Comparison of ENCODE assay signal across 9 mouse cellular contexts in genomic region chr2:47424910-47425309, GRCm38 (mm10).
A peak's percentile ranks its signal among the peaks of the same experiment; 100 is the strongest.
DNase-seq lines count a peak whose midpoint lies in the region; ATAC-seq and TF ChIP-seq lines count a peak whose summit lies in the region.
"Had no signal": no experiment of that assay in that cellular context is flagged by ENCODE, and none has a peak within 500 bp of the region (broad histone marks: within the 10 kb centered on the region; RNA-seq: fewer than 3 reads in every experiment).

No protein-coding gene starts in this region.

- peak; percentile 66 for TF ChIP-seq CTCF in hindbrain, postnatal 0 days (IDR thresholded peaks at IDR 0.05; ENCODE audit: low read depth)

- H3K36me3 ChIP-seq in ES-E14 (ENCODE audit: control insufficient read depth, insufficient read depth, low read length, poor library complexity, severe bottlenecking) = no peaks in the 10 kb centered on the region
- no peaks in the 10 kb centered on the region for H3K36me3 ChIP-seq in hindbrain, postnatal 0 days (ENCODE audit: insufficient read depth, low read length)
- no peaks in the 10 kb centered on the region for H3K36me3 ChIP-seq in kidney, embryonic 16.5 days (ENCODE audit: insufficient read depth, low read length)
- H3K36me3 ChIP-seq: heart, embryonic 15.5 days had no signal

- in situ Hi-C loops in ES-E14 (cut with MboI; ENCODE audit: low sequenced_read_pairs in 2 of 2, unreplicated experiment in 2 of 2) = no loop called here

- DNase-seq in layer of hippocampus, postnatal 10 days (ENCODE audit: low spot score in 2 of 2) = peak; percentile 3 to 14
- no peak for DNase-seq in layer of hippocampus, postnatal 25 days (ENCODE audit: extremely low spot score in 1 of 2, low spot score in 1 of 2)
- DNase-seq in ES-E14 (ENCODE audit: low read depth, low spot score) = no peak
- peak; percentile 6 for DNase-seq in R1 (ENCODE audit: low read depth, low spot score)
- peak; percentile 74 for DNase-seq in hindbrain, postnatal 0 days (ENCODE audit: low spot score)
- no peak for DNase-seq in urinary bladder, postnatal 10 days (ENCODE audit: low spot score)
- DNase-seq: thymus, postnatal 25 days had no signal

- H3K9me3 ChIP-seq in ES-E14 (ENCODE audit: control insufficient read depth, insufficient read depth, low read depth, low read length) = no peaks in the 10 kb centered on the region
- no peaks in the 10 kb centered on the region for H3K9me3 ChIP-seq in hindbrain, postnatal 0 days (ENCODE audit: low read length)
- no peaks in the 10 kb centered on the region for H3K9me3 ChIP-seq in kidney, embryonic 16.5 days (ENCODE audit: low read length)
- H3K9me3 ChIP-seq: heart, embryonic 15.5 days had no signal

- H3K4me3 ChIP-seq in ES-E14 (ENCODE audit: insufficient read depth in 1 of 2, low read depth in 1 of 2, low read length in 2 of 2, poor library complexity in 1 of 2, severe bottlenecking in 1 of 2) = no peak overlapping the region
- no peak overlapping the region for H3K4me3 ChIP-seq in hindbrain, postnatal 0 days (ENCODE audit: low read length)
- H3K4me3 ChIP-seq in kidney, embryonic 16.5 days (ENCODE audit: low read length) = no peak overlapping the region
- H3K4me3 ChIP-seq: heart, embryonic 15.5 days had no signal

- H3K4me2 ChIP-seq in hindbrain, postnatal 0 days (ENCODE audit: low read depth, low read length) = peak overlapping the region; percentile 49
- no peak overlapping the region for H3K4me2 ChIP-seq in kidney, embryonic 16.5 days (replicated peaks; ENCODE audit: low read depth, low read length)
- H3K4me2 ChIP-seq: heart, embryonic 15.5 days had no signal

- no peak overlapping the region for H3K9ac ChIP-seq in ES-E14 (ENCODE audit: insufficient read depth, low read depth, low read length, poor library complexity, severe bottlenecking)
- no peak overlapping the region for H3K9ac ChIP-seq in hindbrain, postnatal 0 days (replicated peaks; ENCODE audit: low read length)
- no peak overlapping the region for H3K9ac ChIP-seq in kidney, embryonic 16.5 days (replicated peaks; ENCODE audit: low read length)
- H3K9ac ChIP-seq: heart, embryonic 15.5 days had no signal

- H3K4me1 ChIP-seq in ES-E14 (ENCODE audit: control insufficient read depth in 2 of 2, insufficient read depth in 2 of 2, low read length in 2 of 2, poor library complexity in 1 of 2) = no peaks in the 10 kb centered on the region
- H3K4me1 ChIP-seq in hindbrain, postnatal 0 days (ENCODE audit: insufficient read depth, low read length) = no peaks in the 10 kb centered on the region
- H3K4me1 ChIP-seq in kidney, embryonic 16.5 days (ENCODE audit: insufficient read depth, low read length) = no peaks in the 10 kb centered on the region
- H3K4me1 ChIP-seq: heart, embryonic 15.5 days had no signal

- 19% methylated on average over 6 of the region's 6 CpGs for WGBS in hindbrain, postnatal 0 days
- 20% methylated on average over 6 of the region's 6 CpGs for whole genome bisulfite sequencing in kidney, embryonic 16.5 days

- H3K27me3 ChIP-seq in hindbrain, postnatal 0 days (ENCODE audit: insufficient read depth, low read length) = no peaks in the 10 kb centered on the region
- H3K27me3 ChIP-seq in kidney, embryonic 16.5 days (ENCODE audit: insufficient read depth, low read length) = no peaks in the 10 kb centered on the region
- H3K27me3 ChIP-seq: heart, embryonic 15.5 days had no signal

- no peak overlapping the region for H3K27ac ChIP-seq in ES-E14 (ENCODE audit: insufficient read depth, low read depth, low read length, poor library complexity, severe bottlenecking)
- H3K27ac ChIP-seq in hindbrain, postnatal 0 days = no peak overlapping the region
- H3K27ac ChIP-seq in kidney, embryonic 16.5 days (ENCODE audit: low read length) = no peak overlapping the region
- H3K27ac ChIP-seq: heart, embryonic 15.5 days had no signal

- no peak for ATAC-seq in hindbrain, postnatal 0 days
- ATAC-seq in kidney, embryonic 16.5 days (ENCODE audit: low FRiP score, low TSS enrichment) = no peak

TF ChIP-seq in ES-E14, 5 proteins besides CTCF, POLR2A, EP300 and RAD21:
- TF ChIP-seq ZNF384 (IDR thresholded peaks at IDR 0.05; ENCODE audit: low read depth, low read length) = 0 out of 2 replicates have a peak, but pooled peaks have one; percentile 49
- TF ChIP-seq HCFC1 (IDR thresholded peaks at IDR 0.05; ENCODE audit: borderline replicate concordance, insufficient read depth, low read length) = no peak
TF ChIP-seq in ES-E14: peak in this region for 1.

Comparison
In these comparisons a context has a peak if more than half of its experiments do, and no peak if none do; other contexts are left out.
1. DNase-seq: peak in layer of hippocampus, postnatal 10 days (2 of 2), R1 (single experiment) and hindbrain, postnatal 0 days (single experiment); none in layer of hippocampus, postnatal 25 days (0 of 2), ES-E14 (single experiment) and urinary bladder, postnatal 10 days (single experiment).